Mouse (Mus musculus) retina, embryonic 14.5 days (tissue): ENCODE results near the gene Arhgef28.

Experiments
- DNase-seq: peaks from one replicate; pipeline ENCODE4 v3.0.0-alpha.2; 2015; ENCODE audit warnings: low spot score

Arhgef28 gene

DNA sequence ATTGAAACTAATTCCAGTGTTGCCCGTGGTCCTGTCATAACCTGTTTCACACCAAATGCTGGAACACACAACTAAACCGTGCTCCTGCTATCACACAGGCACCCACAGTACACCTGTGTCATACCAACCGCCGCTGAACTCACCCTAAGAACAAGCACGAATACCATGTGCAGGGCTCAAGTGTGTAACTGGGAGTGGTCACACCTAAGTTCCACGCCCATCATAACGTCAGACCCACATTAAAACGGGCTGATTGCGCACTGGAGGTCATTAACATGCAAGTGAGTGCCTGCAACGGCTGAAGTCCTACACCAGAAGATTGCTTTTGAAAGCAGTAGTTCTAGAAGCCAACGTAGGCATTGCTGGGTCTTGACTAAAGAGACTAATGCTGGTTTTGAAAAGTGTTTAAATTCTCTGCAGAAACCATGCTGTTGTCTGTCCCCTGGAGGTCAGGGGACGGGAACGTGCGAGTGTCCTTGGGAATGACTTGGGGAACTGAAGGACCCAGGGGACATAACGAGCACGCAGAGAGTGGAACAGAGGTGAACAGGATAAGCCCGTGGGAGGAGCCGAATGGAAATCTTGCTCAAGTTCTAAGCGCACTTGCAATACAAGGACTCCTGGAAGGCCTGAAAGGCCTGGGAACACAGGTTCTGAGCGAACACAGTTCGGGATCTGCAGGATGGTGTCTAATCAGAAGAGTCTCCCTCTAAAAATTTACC, 22.9 kb downstream of the Arhgef28 start:
- DNase-seq: no peak

DNA sequence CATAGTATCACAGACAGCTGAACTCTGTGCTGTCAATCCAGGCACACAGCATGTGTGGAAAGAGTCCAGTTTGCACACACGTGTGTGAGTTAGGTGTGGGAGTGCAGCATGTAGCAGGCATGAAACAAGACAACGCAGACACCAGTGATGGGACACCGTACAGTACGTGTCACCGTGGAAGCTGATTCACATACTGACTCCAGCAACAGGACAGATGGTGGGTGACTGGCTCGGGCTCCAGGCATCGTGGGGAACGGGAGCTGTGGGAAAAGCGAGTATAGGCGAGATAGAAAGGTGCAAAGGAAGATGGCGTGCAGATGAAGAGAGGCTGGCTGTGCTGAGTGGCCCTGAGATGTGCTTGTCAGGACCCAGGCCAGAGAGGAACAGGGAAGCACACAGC, 23.9 kb downstream of the Arhgef28 start:
- no peak for DNase-seq

DNA sequence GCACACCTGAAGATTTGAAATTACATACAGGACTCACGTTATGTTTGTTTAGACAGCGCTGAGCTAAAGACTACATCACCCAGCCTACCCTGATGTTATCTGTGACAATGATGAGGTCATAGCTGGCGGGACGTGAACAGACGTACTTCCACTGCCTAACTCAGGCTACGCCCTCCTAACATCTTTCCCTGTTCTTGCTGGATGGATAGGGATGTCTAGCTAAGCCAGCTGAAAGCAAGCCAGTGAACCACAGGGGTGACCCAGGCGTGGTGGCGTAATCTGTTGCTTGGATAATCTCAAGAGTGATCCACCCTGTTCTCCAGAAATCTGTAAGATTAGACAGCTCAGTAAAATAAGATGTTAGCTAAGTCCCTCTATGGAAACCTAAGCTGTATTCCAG, 25.6 kb downstream of the Arhgef28 start:
- no peak for DNase-seq

DNA sequence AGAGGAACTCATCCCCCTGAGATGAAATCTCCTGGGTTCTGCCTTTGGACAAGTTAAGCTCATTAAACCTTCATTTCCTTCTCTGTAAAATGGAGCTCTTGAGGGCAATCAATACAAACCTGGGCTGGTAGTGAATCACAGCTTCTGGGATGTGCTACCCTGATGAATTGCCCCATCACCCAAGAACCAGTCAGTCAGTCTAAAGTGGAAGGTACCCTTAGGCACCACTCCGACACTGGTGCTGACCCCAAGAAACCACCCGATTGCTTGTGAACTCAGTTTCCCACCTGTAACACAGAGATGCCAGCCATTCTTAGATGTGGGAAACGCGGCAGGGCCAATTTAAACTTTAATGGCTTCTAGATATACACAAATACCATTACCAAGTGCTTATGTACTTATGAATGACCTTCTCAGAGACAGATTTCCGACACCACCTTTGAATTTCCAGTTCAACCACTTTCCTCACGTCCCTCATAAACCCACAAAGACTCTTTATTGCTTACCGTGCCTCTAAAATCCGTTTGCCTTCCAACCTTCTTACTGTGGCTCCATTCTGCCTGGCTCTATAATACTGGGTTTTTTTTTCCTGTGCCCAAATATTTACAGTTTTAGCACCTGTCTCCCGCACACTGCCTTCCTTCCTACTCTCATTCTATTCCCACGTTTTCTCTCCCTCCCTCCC, 30.8 kb downstream of the Arhgef28 start:
- no peak for DNase-seq

DNA sequence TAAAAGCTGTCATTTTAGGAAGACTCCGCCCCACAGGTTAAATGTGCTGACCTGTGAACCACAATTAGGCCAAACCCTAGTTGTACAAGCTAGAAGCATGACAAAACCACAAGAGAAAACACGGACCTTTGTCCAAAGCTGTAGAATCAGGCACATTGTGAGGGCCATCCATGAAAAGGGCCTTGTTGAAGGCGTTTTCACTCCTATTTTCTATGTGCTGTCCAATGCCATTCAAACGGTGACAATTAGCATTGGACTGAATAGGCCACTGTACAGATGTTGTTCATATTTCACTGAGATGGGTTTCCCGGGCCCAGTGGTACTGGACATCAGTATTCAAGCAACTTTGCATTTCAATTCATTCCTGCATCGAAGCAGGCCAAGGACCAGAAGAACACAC, 33.2 kb downstream of the Arhgef28 start:
- DNase-seq: no peak

DNA sequence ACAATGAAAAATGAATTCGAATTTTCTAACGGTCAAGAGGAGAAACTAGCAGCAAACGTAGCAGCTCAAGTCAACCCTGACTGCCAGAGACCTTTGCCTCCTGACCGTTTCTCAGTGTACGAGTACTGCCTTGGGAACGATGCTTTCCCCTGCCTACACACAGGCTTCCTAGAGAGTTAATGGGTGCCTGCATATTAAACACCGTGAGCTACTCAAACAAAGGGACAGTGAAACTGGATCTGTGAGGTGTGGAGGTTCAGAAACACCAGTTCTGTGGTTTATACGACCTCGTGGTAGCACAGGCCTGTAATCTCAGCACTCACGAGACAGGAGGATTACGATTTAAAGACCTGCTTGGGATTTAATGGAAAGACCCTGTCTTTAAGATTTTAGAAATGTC, 33.9 kb downstream of the Arhgef28 start:
- DNase-seq: no peak

DNA sequence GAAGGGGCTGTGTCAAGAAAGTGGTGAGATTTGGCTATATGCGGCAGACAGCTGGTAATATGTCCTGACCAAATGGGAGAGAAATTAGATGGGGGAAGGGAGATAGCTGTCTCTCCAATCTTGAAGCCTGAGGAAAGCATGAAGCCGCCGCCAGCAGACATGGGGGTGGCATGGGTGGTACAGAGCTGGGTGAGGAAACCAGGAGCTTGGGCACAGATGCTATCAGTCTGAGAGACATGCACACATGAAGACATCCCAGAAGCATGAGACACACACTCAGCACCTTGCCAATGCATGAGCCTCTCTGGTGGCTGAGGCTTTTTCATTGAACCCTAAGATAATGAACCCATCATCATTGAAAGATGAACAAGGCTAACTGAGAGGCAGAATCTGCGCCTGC, 34.5 kb downstream of the Arhgef28 start:
- DNase-seq: no peak

DNA sequence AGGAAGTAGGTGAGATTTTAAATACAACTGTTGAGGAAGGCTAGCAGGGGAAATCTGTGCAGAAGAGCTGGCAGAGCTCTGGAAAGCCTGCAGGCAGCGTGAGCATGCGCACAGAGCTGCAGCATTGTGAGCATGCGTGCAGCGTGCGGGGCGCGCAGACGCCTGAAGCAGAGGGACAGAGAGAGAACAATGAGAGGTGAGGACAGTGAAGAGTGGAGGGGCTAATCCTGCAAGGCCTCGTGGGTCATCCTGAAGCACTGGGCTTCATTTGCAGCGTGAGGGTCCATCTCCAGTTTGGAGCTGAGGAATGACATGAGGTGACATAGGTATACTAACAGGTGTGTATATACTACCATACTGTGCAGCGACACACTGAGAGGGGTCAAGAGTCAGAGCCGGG, 35.0 kb downstream of the Arhgef28 start:
- peak; percentile 50 for DNase-seq

DNA sequence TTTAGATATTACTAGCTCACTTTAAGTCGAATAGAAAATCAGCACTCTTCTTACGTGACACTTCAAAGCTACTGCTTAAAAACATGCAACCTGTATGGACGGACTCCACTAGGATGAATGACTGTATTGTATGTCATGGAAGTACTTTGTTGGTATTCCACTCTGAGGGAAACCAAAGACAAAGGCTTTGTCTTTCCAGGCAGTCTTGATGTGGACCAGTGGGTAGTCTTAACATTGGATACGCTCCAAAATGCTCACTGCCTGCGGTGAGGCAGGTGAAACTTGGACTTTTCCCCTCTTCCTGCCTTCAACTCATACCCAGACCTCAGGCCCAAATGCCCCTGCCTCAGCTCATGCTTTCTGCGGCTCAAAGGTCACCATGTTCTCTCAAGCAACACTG, 41.4 kb downstream of the Arhgef28 start:
- no peak for DNase-seq

DNA sequence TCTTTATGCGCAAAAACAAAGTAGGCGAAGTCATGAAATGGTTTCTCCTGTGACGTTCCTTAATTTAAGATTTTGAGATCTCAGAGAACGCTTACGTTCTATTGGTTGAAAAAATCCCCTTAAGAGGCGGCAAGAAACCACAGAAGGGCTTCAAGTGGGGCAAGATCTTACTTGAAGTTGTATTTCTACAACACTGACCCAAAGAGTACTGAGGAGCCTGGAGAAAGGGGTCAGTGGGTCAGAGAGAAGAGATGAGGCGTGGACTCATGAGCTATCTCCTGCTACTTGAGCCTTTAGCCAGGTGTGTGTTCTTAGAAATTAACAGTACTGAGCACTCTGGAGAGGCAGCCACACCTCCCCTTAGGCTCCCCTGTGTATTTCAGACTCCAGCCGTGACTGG, 44.7 kb downstream of the Arhgef28 start:
- DNase-seq: no peak

DNA sequence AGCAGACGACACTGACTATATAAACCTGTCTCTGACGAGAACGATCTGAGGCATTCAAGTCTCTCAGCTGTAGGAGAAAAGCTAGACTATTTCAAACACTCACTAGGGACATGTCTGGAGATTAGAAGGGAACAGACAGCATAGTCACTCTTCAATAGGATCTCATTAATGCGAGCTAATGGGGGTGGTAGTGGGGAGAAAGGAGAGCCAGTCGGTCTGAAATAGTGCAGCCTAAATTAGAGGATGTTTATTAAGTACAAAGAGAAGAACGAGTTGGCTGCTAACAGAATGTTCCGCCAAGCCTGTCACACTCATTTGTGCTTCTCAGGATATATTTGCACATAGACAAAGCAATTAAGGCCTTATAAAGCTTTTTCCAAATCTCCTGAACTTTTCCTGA, 49.6 kb downstream of the Arhgef28 start:
- DNase-seq: no peak

DNA sequence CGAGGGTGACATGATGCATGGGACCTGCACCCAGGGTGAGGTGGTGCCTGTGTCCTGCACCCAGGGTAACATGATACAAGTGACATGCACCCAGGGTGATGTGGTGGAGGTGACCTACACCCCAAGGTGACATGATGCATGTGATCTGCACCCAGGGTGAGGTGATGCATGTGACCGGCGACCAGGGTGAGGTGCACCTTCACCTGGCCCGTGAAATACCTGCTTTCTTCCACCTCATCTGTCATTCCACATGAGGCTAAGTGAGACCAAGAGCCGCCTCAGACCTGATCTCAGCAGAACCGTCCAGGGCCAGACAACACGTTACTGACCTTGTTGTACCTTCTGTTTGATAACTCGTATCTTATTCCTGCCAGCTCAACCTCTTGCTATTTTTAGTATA, 53.5 kb downstream of the Arhgef28 start:
- no peak for DNase-seq

DNA sequence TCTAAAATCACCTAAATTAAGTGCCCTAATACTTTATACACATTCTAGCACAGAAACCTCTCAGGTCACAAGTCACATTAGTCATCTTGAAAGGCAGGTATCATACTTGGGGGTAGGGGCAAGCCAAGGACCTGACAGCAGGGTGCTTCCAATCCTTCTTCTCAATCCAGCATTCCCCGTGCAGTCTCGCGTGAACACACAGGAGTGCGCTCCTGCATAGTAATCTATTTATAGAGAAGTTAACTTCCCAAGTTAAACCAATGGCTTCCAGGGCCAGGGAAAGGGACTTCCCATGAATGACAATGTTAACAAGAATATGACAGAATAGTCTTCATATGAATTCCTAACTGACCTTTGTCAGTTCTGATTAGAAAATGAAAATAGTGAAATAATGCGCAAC, 58.7 kb downstream of the Arhgef28 start:
- DNase-seq: no peak

DNA sequence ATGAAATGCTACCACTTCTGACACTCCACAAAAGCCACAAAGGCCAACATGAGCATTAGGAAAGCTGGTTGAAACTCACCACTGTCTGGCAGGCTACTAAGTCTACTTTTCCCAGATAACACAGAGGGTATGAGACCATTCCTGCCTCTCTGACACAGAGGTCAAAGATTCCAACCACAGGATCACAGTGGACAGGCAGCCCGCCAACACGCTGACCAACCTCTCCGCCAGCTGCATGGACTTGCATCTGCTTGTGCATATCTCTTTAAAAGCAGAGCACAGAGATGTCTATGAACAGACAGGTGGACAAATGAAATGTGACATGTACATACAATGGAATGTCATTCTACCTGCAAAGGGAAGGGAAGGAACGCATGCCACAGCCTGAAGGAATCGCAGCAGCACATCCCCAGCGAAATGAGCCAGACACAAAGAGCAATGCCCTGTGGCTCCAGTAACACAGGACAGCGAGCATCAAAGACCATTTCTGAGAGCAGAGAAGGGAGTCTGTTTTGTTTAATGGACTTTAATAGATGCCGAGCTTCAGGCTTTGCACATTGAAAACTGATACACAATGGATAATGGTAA, 59.6 kb downstream of the Arhgef28 start:
- DNase-seq: peak; percentile 30

DNA sequence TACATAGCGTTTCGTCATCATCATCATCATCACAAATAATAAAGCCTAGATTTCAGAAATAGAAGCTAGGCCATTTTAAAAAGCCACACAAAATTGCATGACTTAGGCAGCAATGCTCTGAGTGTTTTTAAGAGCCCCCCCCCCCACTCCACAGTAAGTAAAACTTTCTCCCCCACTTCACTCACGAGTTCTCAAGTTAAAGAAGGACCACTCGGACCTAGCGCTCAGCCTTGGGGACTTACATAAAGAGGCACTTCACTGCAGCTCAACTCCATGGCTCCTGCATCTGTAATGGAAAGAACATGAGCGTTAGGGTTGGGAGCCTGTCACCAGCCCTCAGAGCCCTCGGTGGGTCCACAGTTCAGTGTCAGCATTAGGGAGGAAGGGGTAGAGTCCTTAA, 60.9 kb downstream of the Arhgef28 start:
- no peak for DNase-seq

DNA sequence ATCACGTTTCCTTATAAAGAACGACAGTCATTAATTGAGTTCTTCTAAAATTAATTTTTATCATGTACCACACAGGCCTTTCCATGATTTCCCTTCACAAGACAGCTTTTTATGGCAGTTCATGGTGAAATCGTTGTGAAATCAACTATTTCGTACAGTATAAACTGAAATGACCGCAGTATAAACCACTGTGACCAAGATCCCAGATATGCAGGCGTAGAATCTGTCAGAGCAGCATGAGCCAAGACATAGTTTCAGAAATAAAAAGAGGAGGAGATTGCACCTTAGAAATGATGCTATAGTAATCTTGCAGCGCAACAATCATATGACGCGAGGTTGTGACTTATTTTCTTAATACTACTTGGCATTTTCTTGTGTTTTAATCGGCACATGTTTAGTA, 63.2 kb downstream of the Arhgef28 start:
- DNase-seq: no peak

DNA sequence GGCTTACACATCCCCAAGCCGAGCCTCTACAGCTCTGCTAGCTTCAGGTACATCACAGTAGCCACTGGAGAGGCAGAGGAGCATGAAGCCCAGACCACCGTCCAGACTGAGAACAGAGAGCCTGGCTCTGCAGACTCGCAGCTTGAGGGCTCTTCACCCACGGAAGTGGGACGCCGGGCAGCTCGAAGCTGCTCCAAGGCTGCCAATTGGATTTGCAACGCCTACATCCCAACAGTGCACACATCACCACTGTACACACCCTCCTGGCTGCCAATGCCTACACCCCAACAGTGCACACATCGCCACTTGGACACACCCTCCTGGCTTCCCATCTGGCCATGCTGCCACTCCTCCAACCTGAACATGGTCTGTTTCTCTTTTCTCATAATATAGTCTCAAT, 65.6 kb downstream of the Arhgef28 start:
- DNase-seq: no peak

DNA sequence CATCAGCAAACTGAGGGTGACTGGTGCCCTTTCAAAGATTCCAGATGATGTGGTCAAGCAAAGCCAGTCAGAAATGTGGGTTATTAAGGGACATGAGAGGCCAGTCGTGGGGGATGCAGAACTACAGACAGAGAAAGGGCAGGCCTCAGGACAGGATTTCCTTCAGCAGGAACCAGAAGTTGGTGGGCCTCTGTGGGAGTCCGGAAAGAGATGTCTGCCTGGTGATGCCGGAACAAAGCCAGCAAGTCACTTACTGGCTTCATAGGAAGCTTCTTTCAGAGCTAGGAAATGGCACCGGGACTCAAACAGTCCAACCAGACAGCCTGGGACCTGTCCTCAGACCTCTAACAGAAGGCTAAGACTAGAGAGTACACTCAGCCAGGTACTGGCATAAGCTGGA, 67.5 kb downstream of the Arhgef28 start:
- no peak for DNase-seq

DNA sequence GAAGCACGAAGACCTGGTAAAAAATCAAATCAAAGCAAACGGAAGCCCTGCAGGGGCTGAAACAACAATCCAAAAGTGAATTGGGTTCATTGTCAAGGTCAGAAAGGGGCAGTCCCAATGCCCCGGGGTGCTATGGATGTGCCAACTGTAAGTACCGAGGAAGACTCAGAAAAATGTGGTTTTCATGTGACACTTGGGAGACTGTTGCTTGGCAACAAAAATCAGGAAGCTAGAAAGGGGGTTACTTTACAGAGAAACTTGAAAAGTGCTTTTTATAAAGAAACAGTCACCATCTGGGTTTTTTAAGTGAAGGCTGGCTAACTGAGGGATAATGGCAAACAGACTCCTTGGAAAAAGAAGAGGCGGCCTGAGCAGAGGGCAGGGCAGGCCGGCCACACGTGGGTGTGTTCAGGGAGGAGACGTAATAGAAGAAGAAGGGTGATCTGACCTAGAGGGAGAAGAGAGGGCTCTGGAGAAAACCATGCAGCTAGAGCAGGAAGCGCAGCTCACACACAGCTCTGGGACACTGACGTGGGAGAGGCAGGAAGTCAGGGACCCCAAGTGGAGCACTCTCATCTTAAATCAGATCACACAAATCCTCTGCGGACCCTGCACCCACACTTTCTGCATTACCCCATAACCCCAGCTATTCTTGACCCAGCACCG, 70.2 kb downstream of the Arhgef28 start:
- DNase-seq: no peak

DNA sequence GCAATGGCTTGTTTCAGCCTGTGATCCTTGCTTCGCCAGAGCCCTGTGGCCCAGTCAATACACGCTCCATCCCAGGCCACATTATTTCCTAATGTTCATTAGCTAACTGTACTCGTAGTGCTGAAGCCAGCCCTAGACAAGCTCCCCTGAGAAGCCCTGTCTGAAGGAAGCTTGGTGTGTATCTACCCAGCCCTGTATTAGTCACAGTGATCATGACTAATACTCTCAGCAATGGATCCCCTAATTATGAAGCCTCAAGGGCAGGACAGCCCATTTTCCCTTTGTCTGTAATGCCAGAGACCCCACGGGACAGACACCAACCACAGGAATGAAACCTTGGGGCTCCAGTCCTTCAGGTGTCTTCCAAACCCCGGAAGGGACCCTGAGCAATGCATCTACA, 73.3 kb downstream of the Arhgef28 start:
- no peak for DNase-seq

DNA sequence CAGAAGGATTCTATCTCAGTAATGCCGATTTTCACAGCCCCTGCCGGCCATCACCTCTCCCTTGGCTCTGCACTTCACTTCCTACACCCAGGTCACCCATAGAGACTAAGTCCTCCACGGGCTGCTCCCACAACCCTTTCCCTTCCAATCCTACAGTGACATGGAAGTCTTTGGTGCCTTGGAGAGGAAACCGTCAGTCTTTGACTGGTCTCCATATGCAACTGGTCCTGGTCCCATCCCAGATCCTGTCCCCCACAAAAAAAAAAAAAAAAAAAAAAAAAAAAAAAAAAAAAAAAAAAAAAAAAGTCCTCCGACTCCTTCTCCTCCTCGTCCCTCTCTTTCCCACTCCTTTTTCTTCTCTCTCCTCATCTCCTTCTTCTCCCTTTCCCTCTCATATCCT, 74.0 kb downstream of the Arhgef28 start:
- DNase-seq: no peak

DNA sequence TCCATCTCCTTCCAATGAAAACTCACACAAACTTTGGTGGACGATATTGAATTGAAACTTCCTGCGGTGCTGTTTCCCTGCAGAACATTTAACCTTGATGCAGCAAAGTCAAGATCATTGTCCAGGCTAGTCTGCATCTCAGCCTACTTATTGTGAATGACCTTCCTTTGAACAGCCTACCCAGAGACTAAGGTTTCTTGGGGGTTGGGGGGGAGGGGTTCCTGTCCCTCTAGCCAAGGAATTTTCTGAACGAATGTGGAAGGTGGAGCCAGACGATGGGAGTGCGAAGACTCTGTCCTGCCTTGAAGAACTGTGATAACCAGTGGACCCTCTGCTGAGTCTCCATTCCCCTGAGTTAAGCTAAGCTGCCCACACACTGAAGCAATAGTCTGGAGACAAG, 80.6 kb downstream of the Arhgef28 start:
- DNase-seq: no peak

DNA sequence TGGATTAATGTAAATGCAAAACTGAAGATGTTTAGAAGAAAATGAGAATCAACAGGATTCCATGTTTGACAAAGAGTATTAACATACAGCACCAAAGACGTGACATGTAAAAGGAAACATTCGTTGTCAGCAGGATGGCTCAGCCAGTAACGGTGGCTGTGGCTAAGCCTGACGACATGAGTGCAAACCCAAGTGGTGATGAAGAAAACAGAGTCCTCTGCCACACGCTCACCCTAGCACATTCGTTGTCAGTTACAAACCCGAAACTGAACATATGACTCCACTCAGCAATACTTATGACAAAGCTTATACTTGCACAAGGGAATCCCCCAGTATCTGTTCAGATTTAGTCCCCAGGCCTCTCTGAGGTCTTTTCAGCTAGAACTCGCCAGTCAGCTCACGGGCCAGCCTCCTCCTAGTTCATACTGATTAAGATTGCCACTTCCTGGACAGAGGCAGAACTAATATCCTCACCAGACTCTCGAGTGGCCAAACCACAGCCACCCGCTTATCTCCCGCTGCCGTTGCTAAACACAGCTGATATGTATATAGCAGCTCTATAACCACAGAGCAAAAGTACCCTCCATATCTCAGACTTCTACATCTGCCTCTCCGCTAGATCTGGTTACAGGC, 82.0 kb downstream of the Arhgef28 start:
- DNase-seq: no peak
